Mouse (Mus musculus): ENCODE data around the gene Sgcd. TPM values are rescaled to one million over a fixed set of nuclear protein-coding genes. Genes with fewer than 3 reads are reported as not detected.

The Sgcd gene
- total and polyA plus RNA-seq, 3 experiments = 0.38 to 2.4 (median 0.43) TPM

DNA sequence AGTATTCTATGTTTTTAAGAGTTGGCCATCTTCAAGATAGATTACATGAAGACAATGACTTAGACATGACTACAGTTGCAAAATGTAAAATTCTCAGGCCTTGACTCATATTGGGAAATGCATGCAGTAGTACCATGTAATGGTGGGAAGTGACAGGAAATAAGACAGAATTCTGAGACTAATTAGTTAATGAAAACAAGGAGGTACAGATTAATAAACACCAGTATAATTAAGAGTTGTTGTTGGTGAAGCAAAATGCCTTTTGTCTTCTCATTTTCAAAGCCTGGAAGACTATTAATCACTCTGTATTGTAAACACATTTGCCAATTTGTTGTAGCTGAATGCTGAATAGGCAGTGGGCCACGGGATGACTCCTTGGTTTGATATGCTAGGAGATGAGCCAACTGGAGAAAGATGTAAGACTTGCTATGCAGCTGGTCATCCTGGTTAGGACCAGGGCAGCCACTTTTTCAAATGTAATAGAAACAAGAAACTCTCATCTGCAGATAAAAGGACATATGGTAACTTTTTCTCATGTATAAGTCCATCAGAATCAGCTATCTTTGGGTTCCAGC lies 983.4 kb downstream of the Sgcd start:
- no peak for TF ChIP-seq IRF4 (IDR thresholded peaks at IDR 0.05; ENCODE audit: low read depth, low read length)
- H3K79me2 ChIP-seq (replicated peaks; ENCODE audit: control insufficient read depth, extremely low read depth, insufficient read depth, poor library complexity, severe bottlenecking) = no peaks in the 10 kb centered on the region
- in situ Hi-C loops (cut with MboI; ENCODE audit: low pct_ligation_motif_present, low pct_unique_long_range_greater_than_20kb, low sequenced_read_pairs) (no loop called here), dilution Hi-C loops (cut with MboI; ENCODE audit: extremely low pct_ligation_motif_present, extremely low pct_unique_long_range_greater_than_20kb, low sequenced_read_pairs) (no loop called here)
- no peak overlapping the region for H3K27ac ChIP-seq (ENCODE audit: insufficient read depth, low read depth)
- no peaks in the 10 kb centered on the region for H3K36me3 ChIP-seq (replicated peaks in 1 of 2; ENCODE audit: control insufficient read depth in 1 of 2, insufficient read depth in 1 of 2, low read length in 1 of 2)
- H3K9ac ChIP-seq (ENCODE audit: insufficient read depth, low read depth) = no peak overlapping the region
- H3K4me1 ChIP-seq (ENCODE audit: control insufficient read depth in 1 of 2, insufficient read depth in 2 of 2) = no peaks in the 10 kb centered on the region
- no peak for DNase-seq (ENCODE audit: extremely low read depth)
- H3K4me3 ChIP-seq (replicated peaks in 1 of 3; ENCODE audit: low read depth in 2 of 3, low read length in 2 of 3, poor library complexity in 1 of 3) = no peak overlapping the region
- no peaks in the 10 kb centered on the region for H3K27me3 ChIP-seq (replicated peaks)
- no peak overlapping the region for H3K4me2 ChIP-seq (ENCODE audit: insufficient read depth, low read depth, poor library complexity, severe bottlenecking)
- H3K9me3 ChIP-seq (replicated peaks; ENCODE audit: low read length) = no peaks in the 10 kb centered on the region

GRCm38 (mm10) chr11:46939311-46939710 lies 1049.5 kb downstream of the Sgcd start:
- peaks cover 0 to 2% of the 10 kb centered on the region in 2 experiments; a peak in 1 of 4 replicates for H3K4me1 ChIP-seq (ENCODE audit: control insufficient read depth in 1 of 2, insufficient read depth in 2 of 2)
- dilution Hi-C loops (cut with MboI; ENCODE audit: extremely low pct_ligation_motif_present, extremely low pct_unique_long_range_greater_than_20kb, low sequenced_read_pairs) = no loop called here
- no peak overlapping the region for H3K9ac ChIP-seq (ENCODE audit: insufficient read depth, low read depth)
- no peak overlapping the region for H3K27ac ChIP-seq (ENCODE audit: insufficient read depth, low read depth)
- TF ChIP-seq ZNF384 (IDR thresholded peaks at IDR 0.05; ENCODE audit: low read depth, low read length) (no peak), JUN (IDR thresholded peaks at IDR 0.05; ENCODE audit: insufficient read depth, low read depth, low read length) (no peak), MAFK (IDR thresholded peaks at IDR 0.05; ENCODE audit: insufficient replicate concordance, low read length) (no peak), RAD21 (IDR thresholded peaks at IDR 0.05; ENCODE audit: low read depth, low read length) (no peak), E2F4 (IDR thresholded peaks at IDR 0.05; ENCODE audit: insufficient replicate concordance, low read depth, low read length) (no peak), EP300 (IDR thresholded peaks at IDR 0.05; ENCODE audit: low read length) (no peak), UBTF (IDR thresholded peaks at IDR 0.05; ENCODE audit: low read depth, low read length) (no peak), ZKSCAN1 (IDR thresholded peaks at IDR 0.05; ENCODE audit: borderline replicate concordance, low read depth, low read length) (no peak), CTCF (conservative IDR thresholded peaks at IDR 0.05 in 1 of 2, IDR thresholded peaks at IDR 0.05 in 1 of 2; ENCODE audit: low read depth in 2 of 2, low read length in 2 of 2) (no peak), CHD1 (IDR thresholded peaks at IDR 0.05; ENCODE audit: low read depth, low read length) (no peak)
- H3K36me3 ChIP-seq (replicated peaks in 1 of 2; ENCODE audit: control insufficient read depth in 1 of 2, insufficient read depth in 1 of 2, low read length in 1 of 2) = no peaks in the 10 kb centered on the region
- H3K79me2 ChIP-seq (replicated peaks; ENCODE audit: control insufficient read depth, extremely low read depth, insufficient read depth, poor library complexity, severe bottlenecking) = no peaks in the 10 kb centered on the region
- DNase-seq (ENCODE audit: extremely low read depth) = no peak
- no peak overlapping the region for H3K4me2 ChIP-seq (ENCODE audit: insufficient read depth, low read depth, poor library complexity, severe bottlenecking)
- no peaks in the 10 kb centered on the region for H3K9me3 ChIP-seq (replicated peaks; ENCODE audit: low read length)
- no peaks in the 10 kb centered on the region for H3K27me3 ChIP-seq (replicated peaks)
- in situ Hi-C loops (cut with MboI; ENCODE audit: low pct_ligation_motif_present, low pct_unique_long_range_greater_than_20kb, low sequenced_read_pairs) = no loop called here
- H3K4me3 ChIP-seq (replicated peaks in 1 of 3; ENCODE audit: low read depth in 2 of 3, low read length in 2 of 3, poor library complexity in 1 of 3) = no peak overlapping the region

- no peak overlapping the region for H3K4me3 ChIP-seq (replicated peaks in 1 of 3; ENCODE audit: low read depth in 2 of 3, low read length in 2 of 3, poor library complexity in 1 of 3)
- in situ Hi-C loops (cut with MboI; ENCODE audit: low pct_ligation_motif_present, low pct_unique_long_range_greater_than_20kb, low sequenced_read_pairs) (no loop called here), dilution Hi-C loops (cut with MboI; ENCODE audit: extremely low pct_ligation_motif_present, extremely low pct_unique_long_range_greater_than_20kb, low sequenced_read_pairs) (no loop called here)
- no peak for DNase-seq (ENCODE audit: extremely low read depth)
- H3K36me3 ChIP-seq (replicated peaks in 1 of 2; ENCODE audit: control insufficient read depth in 1 of 2, insufficient read depth in 1 of 2, low read length in 1 of 2) = no peaks in the 10 kb centered on the region
- H3K79me2 ChIP-seq (replicated peaks; ENCODE audit: control insufficient read depth, extremely low read depth, insufficient read depth, poor library complexity, severe bottlenecking) = no peaks in the 10 kb centered on the region
- H3K9me3 ChIP-seq (replicated peaks; ENCODE audit: low read length) = no peaks in the 10 kb centered on the region
- no peaks in the 10 kb centered on the region for H3K4me1 ChIP-seq (ENCODE audit: control insufficient read depth in 1 of 2, insufficient read depth in 2 of 2)
- H3K27ac ChIP-seq (ENCODE audit: insufficient read depth, low read depth) = no peak overlapping the region
- no peak overlapping the region for H3K9ac ChIP-seq (ENCODE audit: insufficient read depth, low read depth)
- H3K27me3 ChIP-seq (replicated peaks) = no peaks in the 10 kb centered on the region
- TF ChIP-seq SMC3 (IDR thresholded peaks at IDR 0.05; ENCODE audit: low read depth, low read length) = no peak
- no peak for TF ChIP-seq MXI1 (IDR thresholded peaks at IDR 0.05; ENCODE audit: low read depth, low read length)
- TF ChIP-seq CHD2 (IDR thresholded peaks at IDR 0.05; ENCODE audit: low read length) = no peak
- TF ChIP-seq MAFK (IDR thresholded peaks at IDR 0.05; ENCODE audit: insufficient replicate concordance, low read length) = no peak
- no peak for TF ChIP-seq ZNF384 (IDR thresholded peaks at IDR 0.05; ENCODE audit: low read depth, low read length)
- no peak for TF ChIP-seq USF2 (conservative IDR thresholded peaks at IDR 0.05; ENCODE audit: low read depth, low read length)
- no peak for TF ChIP-seq CHD1 (IDR thresholded peaks at IDR 0.05; ENCODE audit: low read depth, low read length)
- no peak for TF ChIP-seq KAT2A (IDR thresholded peaks at IDR 0.05; ENCODE audit: insufficient replicate concordance, low read length)
- TF ChIP-seq GABPA (IDR thresholded peaks at IDR 0.05; ENCODE audit: insufficient replicate concordance, low read depth, low read length) = no peak
- H3K4me2 ChIP-seq (ENCODE audit: insufficient read depth, low read depth, poor library complexity, severe bottlenecking) = no peak overlapping the region
Measured at GRCm38 (mm10) chr11:46924946-46925345, 1063.8 kb downstream of the Sgcd start.
